Comparison of ENCODE assay signal across 8 mouse cellular contexts in genomic region chr7:80339793-80340628, GRCm38 (mm10). TPM values are rescaled to one million over a fixed set of nuclear protein-coding genes. Genes with fewer than 3 reads are reported as not detected.
DNase-seq lines count a peak whose midpoint lies in the region; ATAC-seq and TF ChIP-seq lines count a peak whose summit lies in the region.

No protein-coding gene starts in this region.

- peaks cover 11% of the 10 kb centered on the region for H3K79me2 ChIP-seq in MEL (ENCODE audit: control insufficient read depth, insufficient read depth, low read length, poor library complexity)

- peak; percentile 98 for ATAC-seq in lung, postnatal 0 days

- peaks cover 0 to 12% of the 10 kb centered on the region in 2 experiments; a peak in 2 of 4 replicates for H3K36me3 ChIP-seq in MEL (ENCODE audit: control insufficient read depth in 1 of 2, insufficient read depth in 2 of 2, low read length in 2 of 2)
- H3K36me3 ChIP-seq in hindbrain, embryonic 10.5 days: peaks cover 28% of the 10 kb centered on the region
- H3K36me3 ChIP-seq in lung, postnatal 0 days (ENCODE audit: insufficient read depth, low read length): peaks cover 20% of the 10 kb centered on the region

- under 1% methylated on average over 45 of the region's 45 CpGs for WGBS in cerebellum, adult 2 months
- WGBS in hindbrain, embryonic 10.5 days: under 1% methylated on average over 45 of the region's 45 CpGs
- WGBS in lung, postnatal 0 days: under 1% methylated on average over 44 of the region's 45 CpGs

- TF ChIP-seq CTCF in MEL (IDR thresholded peaks at IDR 0.05 in 2 of 3, conservative IDR thresholded peaks at IDR 0.05 in 1 of 3; ENCODE audit: control insufficient read depth in 1 of 3, insufficient read depth in 1 of 3, low read depth in 2 of 3, low read length in 3 of 3, poor library complexity in 1 of 3, severe bottlenecking in 1 of 3): peak; percentile 70 to 87 (median 86)
- TF ChIP-seq CTCF in cerebellum, adult 2 months (IDR thresholded peaks at IDR 0.05; ENCODE audit: borderline replicate concordance, insufficient read depth, low read depth, low read length): peak; percentile 62
- TF ChIP-seq CTCF in lung, postnatal 0 days (IDR thresholded peaks at IDR 0.05): peak; percentile 88

- peak; percentile 98 for DNase-seq in MEL (ENCODE audit: low read depth, low spot score)
- DNase-seq in cerebellum, adult 2 months: peak; percentile 99
- DNase-seq in forelimb bud, embryonic 11.5 days (ENCODE audit: low read depth, low spot score): peak; percentile 96
- peak; percentile 98 for DNase-seq in hindbrain, embryonic 10.5 days (ENCODE audit: low spot score)
- peak; percentile 98 for DNase-seq in layer of hippocampus, adult 9-11 months
- peak; percentile 98 for DNase-seq in lung, postnatal 0 days (ENCODE audit: low spot score)
- DNase-seq in ovary, postnatal 14 days (ENCODE audit: low spot score): peak; percentile 95
- peak; percentile 98 for DNase-seq in thymus, postnatal 14 days

- no peaks in the 10 kb centered on the region for H3K27me3 ChIP-seq in MEL (ENCODE audit: control insufficient read depth in 1 of 2, insufficient read depth in 2 of 2, low read length in 2 of 2)
- no peaks in the 10 kb centered on the region for H3K27me3 ChIP-seq in cerebellum, adult 2 months (ENCODE audit: control insufficient read depth, insufficient read depth, low read length)
- H3K27me3 ChIP-seq in hindbrain, embryonic 10.5 days (ENCODE audit: insufficient read depth, poor library complexity, severe bottlenecking): peaks cover 12% of the 10 kb centered on the region
- no peaks in the 10 kb centered on the region for H3K27me3 ChIP-seq in lung, postnatal 0 days (replicated peaks; ENCODE audit: insufficient read depth, low read length)

- peak overlapping the region; percentile 69 for H3K9ac ChIP-seq in MEL (ENCODE audit: control insufficient read depth, low read depth, low read length, poor library complexity, severe bottlenecking)
- H3K9ac ChIP-seq in lung, postnatal 0 days (replicated peaks; ENCODE audit: low read depth): peak overlapping the region; percentile 51

- TF ChIP-seq RAD21 in MEL (IDR thresholded peaks at IDR 0.05; ENCODE audit: low read depth, low read length): peak; percentile 49

- no peak for TF ChIP-seq EP300 in MEL (IDR thresholded peaks at IDR 0.05; ENCODE audit: low read depth in 1 of 2, low read length in 2 of 2)
- TF ChIP-seq EP300 in lung, postnatal 0 days (IDR thresholded peaks at IDR 0.05): no peak

- H3K4me3 ChIP-seq in MEL (ENCODE audit: control insufficient read depth in 1 of 2, insufficient read depth in 1 of 2, low read depth in 2 of 2, low read length in 2 of 2): peak overlapping the region; percentile 70 to 77
- H3K4me3 ChIP-seq in cerebellum, adult 2 months (replicated peaks; ENCODE audit: insufficient read depth, low read depth, low read length): peak overlapping the region; percentile 82
- H3K4me3 ChIP-seq in hindbrain, embryonic 10.5 days: peak overlapping the region; percentile 77
- peak overlapping the region; percentile 59 for H3K4me3 ChIP-seq in lung, postnatal 0 days (ENCODE audit: low read depth, low read length)

- H3K9me3 ChIP-seq in MEL (replicated peaks; ENCODE audit: insufficient read depth, low read length): no peaks in the 10 kb centered on the region
- no peaks in the 10 kb centered on the region for H3K9me3 ChIP-seq in hindbrain, embryonic 10.5 days
- H3K9me3 ChIP-seq in lung, postnatal 0 days (ENCODE audit: low read length): no peaks in the 10 kb centered on the region

- peak; percentile 81 to 87 for TF ChIP-seq POLR2A in MEL (IDR thresholded peaks at IDR 0.05; ENCODE audit: control insufficient read depth in 1 of 2, insufficient read depth in 1 of 2, low read depth in 1 of 2, low read length in 2 of 2, poor library complexity in 1 of 2)
- TF ChIP-seq POLR2A in cerebellum, adult 2 months (IDR thresholded peaks at IDR 0.05; ENCODE audit: borderline replicate concordance, insufficient read depth, low read length): peak; percentile 91

- H3K4me2 ChIP-seq in lung, postnatal 0 days (replicated peaks; ENCODE audit: low read depth, low read length): peak overlapping the region; percentile 75

- H3K27ac ChIP-seq in MEL (ENCODE audit: control insufficient read depth, low read depth, low read length): peak overlapping the region; percentile 38
- H3K27ac ChIP-seq in cerebellum, adult 2 months (ENCODE audit: insufficient read depth, low read length): peak overlapping the region; percentile 74
- peak overlapping the region; percentile 90 for H3K27ac ChIP-seq in hindbrain, embryonic 10.5 days
- peak overlapping the region; percentile 90 for H3K27ac ChIP-seq in lung, postnatal 0 days (ENCODE audit: low read length)

- peaks cover 0 to 31% of the 10 kb centered on the region in 2 experiments; a peak in 3 of 4 replicates for H3K4me1 ChIP-seq in MEL (ENCODE audit: control insufficient read depth in 1 of 2, insufficient read depth in 2 of 2, low read length in 2 of 2)
- peaks cover 25% of the 10 kb centered on the region for H3K4me1 ChIP-seq in cerebellum, adult 2 months (ENCODE audit: control insufficient read depth, insufficient read depth, low read length)
- peaks cover 53% of the 10 kb centered on the region for H3K4me1 ChIP-seq in hindbrain, embryonic 10.5 days (replicated peaks)
- H3K4me1 ChIP-seq in lung, postnatal 0 days (ENCODE audit: insufficient read depth, low read depth, low read length): peaks cover 15% of the 10 kb centered on the region; the same call in 1 of the 2 replicates

TF ChIP-seq in MEL, 35 proteins besides CTCF, POLR2A, EP300 and RAD21 (continues in another document):
- TF ChIP-seq TAL1 (IDR thresholded peaks at IDR 0.05; ENCODE audit: low read length): no peak
- no peak for TF ChIP-seq E2F4 (IDR thresholded peaks at IDR 0.05; ENCODE audit: borderline replicate concordance, low read depth, low read length)
- TF ChIP-seq MXI1 (IDR thresholded peaks at IDR 0.05; ENCODE audit: low read depth, low read length): peak; percentile 55; the same call in 1 of the 2 replicates
- TF ChIP-seq NRF1 (IDR thresholded peaks at IDR 0.05; ENCODE audit: insufficient read depth, low read depth, low read length, poor library complexity, severe bottlenecking): peak; percentile 99
- TF ChIP-seq MAFK (IDR thresholded peaks at IDR 0.05; ENCODE audit: borderline replicate concordance, low read depth, low read length): no peak
- no peak for TF ChIP-seq MYB (IDR thresholded peaks at IDR 0.05; ENCODE audit: low read depth, low read length)
- TF ChIP-seq ZKSCAN1 (IDR thresholded peaks at IDR 0.05; ENCODE audit: low read depth, low read length): no peak
- TF ChIP-seq SIN3A (IDR thresholded peaks at IDR 0.05; ENCODE audit: low read length): peak; percentile 87
- TF ChIP-seq POLR2AphosphoS5 (IDR thresholded peaks at IDR 0.05; ENCODE audit: borderline replicate concordance, low read depth, low read length): no peak
- TF ChIP-seq ETS1 (IDR thresholded peaks at IDR 0.05; ENCODE audit: low read depth, low read length): no peak
- no peak for TF ChIP-seq JUND (IDR thresholded peaks at IDR 0.05; ENCODE audit: low read depth, low read length)
- no peak for TF ChIP-seq USF1 (IDR thresholded peaks at IDR 0.05; ENCODE audit: low read depth, low read length)
- peak; percentile 76; the same call in 1 of the 2 replicates for TF ChIP-seq POLR2AphosphoS2 (IDR thresholded peaks at IDR 0.05; ENCODE audit: low read length)
- no peak for TF ChIP-seq CHD2 (IDR thresholded peaks at IDR 0.05; ENCODE audit: low read length)
- TF ChIP-seq KAT2A (conservative IDR thresholded peaks at IDR 0.05; ENCODE audit: low read depth, low read length): no peak; the same call in 1 of the 2 replicates

RNA-seq across cellular contexts. Expression of gene Unc45a, which starts 0.8 kb away (rescaled TPM):
- 20.3 and 28.2 TPM in 2 replicates for total RNA-seq in MEL (2012; rRNA removed)
- polyA plus RNA-seq in MEL (2012; ENCODE audit: insufficient read depth in 1 of 2, insufficient read length in 2 of 2, low read depth in 1 of 2, low replicate concordance in 2 of 2, missing spikeins in 1 of 2): 10 to 100 TPM in 1 of 2 experiments, not detected in 1; 26.1 TPM
- polyA plus RNA-seq in cerebellum, adult 2 months (2012; rRNA removed): 81.8 and 97.8 TPM in 2 replicates
- polyA plus RNA-seq in hindbrain, embryonic 10.5 days (2016; fragmentation: Nextera tagmentation; extraction: Ambion mirVana): 46.2 and 54.6 TPM in 2 replicates
- polyA plus RNA-seq in lung, postnatal 0 days (2015; fragmentation: Nextera tagmentation; extraction: Ambion mirVana): 30.3 and 32.9 TPM in 2 replicates

RNA-seq across cellular contexts. Expression of gene Hddc3, which starts 2.9 kb away (rescaled TPM):
- total RNA-seq in MEL (2012; rRNA removed): 47.6 and 58.1 TPM in 2 replicates
- polyA plus RNA-seq in MEL (2012; ENCODE audit: insufficient read depth in 1 of 2, insufficient read length in 2 of 2, low read depth in 1 of 2, low replicate concordance in 2 of 2, missing spikeins in 1 of 2): 10 to 100 TPM in 1 of 2 experiments, not detected in 1; 47.1 TPM
- 57.7 and 61.0 TPM in 2 replicates for polyA plus RNA-seq in cerebellum, adult 2 months (2012; rRNA removed)
- polyA plus RNA-seq in hindbrain, embryonic 10.5 days (2016; fragmentation: Nextera tagmentation; extraction: Ambion mirVana): 19.6 and 26.3 TPM in 2 replicates
- polyA plus RNA-seq in lung, postnatal 0 days (2015; fragmentation: Nextera tagmentation; extraction: Ambion mirVana): 8.5 and 9.2 TPM in 2 replicates

RNA-seq across cellular contexts. Expression of gene Rccd1, which starts 15.8 kb away (rescaled TPM):
- total RNA-seq in MEL (2012; rRNA removed): 13.8 and 20.2 TPM in 2 replicates
- polyA plus RNA-seq in MEL (2012; ENCODE audit: insufficient read depth in 1 of 2, insufficient read length in 2 of 2, low read depth in 1 of 2, low replicate concordance in 2 of 2, missing spikeins in 1 of 2): 10 to 100 TPM in 1 of 2 experiments, not detected in 1; 16.8 TPM
- polyA plus RNA-seq in cerebellum, adult 2 months (2012; rRNA removed): 19.4 and 21.4 TPM in 2 replicates
- 12.2 and 12.9 TPM in 2 replicates for polyA plus RNA-seq in hindbrain, embryonic 10.5 days (2016; fragmentation: Nextera tagmentation; extraction: Ambion mirVana)
- polyA plus RNA-seq in lung, postnatal 0 days (2015; fragmentation: Nextera tagmentation; extraction: Ambion mirVana): 3.4 and 3.8 TPM in 2 replicates

RNA-seq across cellular contexts. Expression of gene Man2a2, which starts 31.2 kb away (rescaled TPM):
- total RNA-seq in MEL (2012; rRNA removed): 17.4 and 19.2 TPM in 2 replicates
- polyA plus RNA-seq in MEL (2012; ENCODE audit: insufficient read depth in 1 of 2, insufficient read length in 2 of 2, low read depth in 1 of 2, low replicate concordance in 2 of 2, missing spikeins in 1 of 2): 10 to 100 TPM in 1 of 2 experiments, not detected in 1; 38.6 TPM
- polyA plus RNA-seq in cerebellum, adult 2 months (2012; rRNA removed): 167 and 188 TPM in 2 replicates
- polyA plus RNA-seq in hindbrain, embryonic 10.5 days (2016; fragmentation: Nextera tagmentation; extraction: Ambion mirVana): 17.7 TPM in 2 replicates
- 8.5 and 9.6 TPM in 2 replicates for polyA plus RNA-seq in lung, postnatal 0 days (2015; fragmentation: Nextera tagmentation; extraction: Ambion mirVana)

RNA-seq across cellular contexts. Expression of gene Prc1, which starts 45.8 kb away (rescaled TPM):
- total RNA-seq in MEL (2012; rRNA removed): 68.5 and 71.7 TPM in 2 replicates
- 100 to 1,000 TPM in 1 of 2 experiments, 10 to 100 TPM in 1; 82.2 to 108 TPM for polyA plus RNA-seq in MEL (2012; ENCODE audit: insufficient read depth in 1 of 2, insufficient read length in 2 of 2, low read depth in 1 of 2, low replicate concordance in 2 of 2, missing spikeins in 1 of 2)
- polyA plus RNA-seq in cerebellum, adult 2 months (2012; rRNA removed): 1.0 and 1.2 TPM in 2 replicates
- polyA plus RNA-seq in hindbrain, embryonic 10.5 days (2016; fragmentation: Nextera tagmentation; extraction: Ambion mirVana): 175 and 232 TPM in 2 replicates
- 8.4 and 13.8 TPM in 2 replicates for polyA plus RNA-seq in lung, postnatal 0 days (2015; fragmentation: Nextera tagmentation; extraction: Ambion mirVana)

Comparison
In these comparisons a context has a peak if more than half of its experiments do, and no peak if none do; other contexts are left out.
1. Peak in every context shown above with its lines: DNase-seq, ATAC-seq, H3K4me3 ChIP-seq and H3K27ac ChIP-seq.
2. H3K27ac ChIP-seq: peak in every context shown above with its lines; median percentile 90 in hindbrain, embryonic 10.5 days; 90 in lung, postnatal 0 days; 74 in cerebellum, adult 2 months; 38 in MEL.